Mouse (Mus musculus) brain, embryonic 14.5 days (tissue): Measurements from ENCODE around the gene C530025M09Rik.

Experiments
- CTCF ChIP-seq: fragments of 200-500 bp; IDR thresholded peaks from 2 replicates; pipeline ENCODE4 v1.5.1; 2012; ENCODE audit warnings: inconsistent platforms, mild to moderate bottlenecking, moderate library complexity, borderline replicate concordance; ENCODE audit not compliant: insufficient read depth, insufficient read length; ENCODE audit errors: extremely low read depth
- POLR2A ChIP-seq: fragments of 200-500 bp; IDR thresholded peaks from 2 replicates; pipeline ENCODE4 v1.6.1; 2012; ENCODE audit warnings: mild to moderate bottlenecking, inconsistent platforms, borderline replicate concordance; ENCODE audit not compliant: poor library complexity, insufficient read depth, insufficient read length, severe bottlenecking; ENCODE audit errors: extremely low read depth

- no peak for TF ChIP-seq CTCF
- TF ChIP-seq POLR2A = no peak
These were observed 5.6 kb upstream of the C530025M09Rik start for GRCm38 (mm10) chr2:149836471-149837135.
